Mouse (Mus musculus) CH12.LX (cell line): ENCODE results near the gene Dnm3. TPM values are rescaled to one million over a fixed set of nuclear protein-coding genes. Genes with fewer than 3 reads are reported as not detected.

Experiments used
- DNase-seq: peaks from one replicate; pipeline ENCODE4 v3.0.0-alpha.2; 2013; ENCODE audit errors: extremely low read depth
- H3K27ac ChIP-seq: 2 replicates; pipeline ENCODE4 v1.5.1; 2012; ENCODE audit warnings: low read depth, mild to moderate bottlenecking, control low read depth, moderate library complexity; ENCODE audit not compliant: insufficient read depth
- H3K27me3 ChIP-seq: replicated peaks from 2 replicates; pipeline ENCODE3; 2012; ENCODE audit warnings: inconsistent platforms
- H3K36me3 ChIP-seq, 2 experiments: replicated peaks in 1 of 2; 2 replicates each; pipeline versions ENCODE3 to v1.6.1; 2012; ENCODE audit warnings: inconsistent platforms in 1 of 2, low read length in 1 of 2, mild to moderate bottlenecking in 1 of 2, mixed read lengths in 1 of 2, moderate library complexity in 1 of 2; ENCODE audit not compliant: control insufficient read depth in 1 of 2, insufficient read depth in 1 of 2
- H3K4me1 ChIP-seq, 2 experiments: 2 replicates each; pipeline ENCODE4 v1.6.1; 2012; ENCODE audit warnings: inconsistent platforms in 1 of 2, moderate library complexity in 1 of 2; ENCODE audit not compliant: insufficient read depth in 2 of 2, control insufficient read depth in 1 of 2
- H3K4me2 ChIP-seq: 2 replicates; pipeline ENCODE4 v1.6.1; 2012; ENCODE audit warnings: low read depth, mild to moderate bottlenecking, control low read depth; ENCODE audit not compliant: poor library complexity, insufficient read depth, severe bottlenecking
- H3K4me3 ChIP-seq, 3 experiments: fragments of 150-350 bp in 1 of 3; sonication (generic) in 1 of 3; replicated peaks in 1 of 3; 2 replicates each; pipeline versions ENCODE3 to v1.5.1; 2011 to 2012; ENCODE audit warnings: low read depth in 2 of 3, low read length in 2 of 3, mild to moderate bottlenecking in 2 of 3, moderate library complexity in 2 of 3, control low read depth in 1 of 3, improper control_type of control experiment in 1 of 3, inconsistent platforms in 1 of 3, mixed read lengths in 1 of 3; ENCODE audit not compliant: poor library complexity in 1 of 3
- H3K79me2 ChIP-seq: replicated peaks from 2 replicates; pipeline ENCODE4 v1.6.1; 2012; ENCODE audit warnings: mild to moderate bottlenecking, moderate library complexity; ENCODE audit not compliant: control insufficient read depth, poor library complexity, insufficient read depth, severe bottlenecking; ENCODE audit errors: extremely low read depth
- H3K9ac ChIP-seq: 2 replicates; pipeline ENCODE4 v1.6.1; 2012; ENCODE audit warnings: low read depth, mild to moderate bottlenecking, control low read depth, moderate library complexity; ENCODE audit not compliant: insufficient read depth
- H3K9me3 ChIP-seq: replicated peaks from 2 replicates; pipeline ENCODE3; 2012; ENCODE audit warnings: low read length, inconsistent platforms, mixed read lengths
- BHLHE40 ChIP-seq: IDR thresholded peaks from 2 replicates; pipeline ENCODE4 v1.6.1; 2011; ENCODE audit warnings: mild to moderate bottlenecking, low read depth, low read length, improper control_type of control experiment
- CHD2 ChIP-seq: IDR thresholded peaks from 2 replicates; pipeline ENCODE4 v1.6.1; 2011; ENCODE audit warnings: low read length, improper control_type of control experiment
- CTCF ChIP-seq, 2 experiments: IDR thresholded peaks in 1 of 2; conservative IDR thresholded peaks in 1 of 2; 2 replicates each; pipeline ENCODE4 v1.5.1; 2011 to 2012; ENCODE audit warnings: low read depth in 2 of 2, low read length in 2 of 2, improper control_type of control experiment in 1 of 2, inconsistent platforms in 1 of 2, mild to moderate bottlenecking in 1 of 2, moderate library complexity in 1 of 2
- ELF1 ChIP-seq: IDR thresholded peaks from 2 replicates; pipeline ENCODE4 v1.6.1; 2014; ENCODE audit warnings: low read depth, mild to moderate bottlenecking, inconsistent platforms, low read length, improper control_type of control experiment
- EP300 ChIP-seq: IDR thresholded peaks from 2 replicates; pipeline ENCODE4 v1.6.1; 2011; ENCODE audit warnings: low read length, improper control_type of control experiment
- ETS1 ChIP-seq: conservative IDR thresholded peaks from 2 replicates; pipeline ENCODE4 v1.6.1; 2012; ENCODE audit warnings: low read depth, mild to moderate bottlenecking, inconsistent platforms, low read length, improper control_type of control experiment, moderate library complexity
- HCFC1 ChIP-seq: IDR thresholded peaks from 2 replicates; pipeline ENCODE4 v1.6.1; 2012; ENCODE audit warnings: low read depth, mild to moderate bottlenecking, inconsistent platforms, low read length, improper control_type of control experiment
- IRF4 ChIP-seq: IDR thresholded peaks from 2 replicates; pipeline ENCODE4 v1.6.1; 2014; ENCODE audit warnings: low read depth, mild to moderate bottlenecking, inconsistent platforms, low read length, improper control_type of control experiment
- JUND ChIP-seq: conservative IDR thresholded peaks from 2 replicates; pipeline ENCODE4 v1.6.1; 2011; ENCODE audit warnings: low read depth, low read length, improper control_type of control experiment
- KAT2A ChIP-seq: IDR thresholded peaks from 2 replicates; pipeline ENCODE4 v1.6.1; 2012; ENCODE audit warnings: low read length, improper control_type of control experiment, inconsistent platforms; ENCODE audit not compliant: insufficient replicate concordance
- MAFK ChIP-seq: IDR thresholded peaks from 2 replicates; pipeline ENCODE4 v1.6.1; 2011; ENCODE audit warnings: low read length, improper control_type of control experiment; ENCODE audit not compliant: insufficient replicate concordance
- MAX ChIP-seq: IDR thresholded peaks from 2 replicates; pipeline ENCODE4 v1.6.1; 2011; ENCODE audit warnings: low read length, improper control_type of control experiment
- MEF2A ChIP-seq: IDR thresholded peaks from 2 replicates; pipeline ENCODE4 v1.6.1; 2014; ENCODE audit warnings: low read depth, mild to moderate bottlenecking, inconsistent platforms, low read length, improper control_type of control experiment, borderline replicate concordance
- MXI1 ChIP-seq: IDR thresholded peaks from 2 replicates; pipeline ENCODE4 v1.6.1; 2011; ENCODE audit warnings: mild to moderate bottlenecking, low read depth, low read length, improper control_type of control experiment
- MYC ChIP-seq: IDR thresholded peaks from 2 replicates; pipeline ENCODE4 v1.6.1; 2011; ENCODE audit warnings: low read depth, mild to moderate bottlenecking, improper control_type of control experiment, low read length
- NELFE ChIP-seq: IDR thresholded peaks from 2 replicates; pipeline ENCODE4 v1.6.1; 2011; ENCODE audit warnings: low read depth, low read length, improper control_type of control experiment
- NRF1 ChIP-seq: IDR thresholded peaks from 2 replicates; pipeline ENCODE4 v1.6.1; 2014; ENCODE audit warnings: low read depth, mild to moderate bottlenecking, inconsistent platforms, low read length, improper control_type of control experiment, moderate library complexity
- PAX5 ChIP-seq: IDR thresholded peaks from 2 replicates; pipeline ENCODE4 v1.6.1; 2012; ENCODE audit warnings: low read length, inconsistent platforms, mixed read lengths
- POLR2AphosphoS2 ChIP-seq: IDR thresholded peaks from 2 replicates; pipeline ENCODE4 v1.6.1; 2011; ENCODE audit warnings: low read depth, low read length, improper control_type of control experiment
- RAD21 ChIP-seq: IDR thresholded peaks from 2 replicates; pipeline ENCODE4 v1.6.1; 2011; ENCODE audit warnings: low read depth, mild to moderate bottlenecking, low read length, improper control_type of control experiment, moderate library complexity
- RCOR1 ChIP-seq: conservative IDR thresholded peaks from 2 replicates; pipeline ENCODE4 v1.6.1; 2012; ENCODE audit warnings: low read depth, mild to moderate bottlenecking, inconsistent platforms, low read length, improper control_type of control experiment
- SIN3A ChIP-seq: IDR thresholded peaks from 2 replicates; pipeline ENCODE4 v1.6.1; 2012; ENCODE audit warnings: low read length, improper control_type of control experiment, inconsistent platforms
- SMC3 ChIP-seq: IDR thresholded peaks from 2 replicates; pipeline ENCODE4 v1.6.1; 2011; ENCODE audit warnings: low read depth, low read length, improper control_type of control experiment
- TCF12 ChIP-seq: IDR thresholded peaks from 2 replicates; pipeline ENCODE4 v1.6.1; 2014; ENCODE audit warnings: low read depth, mild to moderate bottlenecking, inconsistent platforms, low read length, improper control_type of control experiment
- USF1 ChIP-seq: IDR thresholded peaks from 2 replicates; pipeline ENCODE4 v1.6.1; 2014; ENCODE audit warnings: low read depth, mild to moderate bottlenecking, inconsistent platforms, low read length, improper control_type of control experiment
- USF2 ChIP-seq: conservative IDR thresholded peaks from 2 replicates; pipeline ENCODE4 v1.6.1; 2011; ENCODE audit warnings: low read depth, low read length, improper control_type of control experiment
- ZC3H11A ChIP-seq: IDR thresholded peaks from 2 replicates; pipeline ENCODE4 v1.6.1; 2012; ENCODE audit warnings: low read depth, mild to moderate bottlenecking, inconsistent platforms, low read length, improper control_type of control experiment
- ZKSCAN1 ChIP-seq: IDR thresholded peaks from 2 replicates; pipeline ENCODE4 v1.6.1; 2012; ENCODE audit warnings: low read depth, inconsistent platforms, low read length, improper control_type of control experiment, borderline replicate concordance
- ZMIZ1 ChIP-seq: IDR thresholded peaks from 2 replicates; pipeline ENCODE4 v1.6.1; 2012; ENCODE audit warnings: low read depth, mild to moderate bottlenecking, inconsistent platforms, low read length, improper control_type of control experiment
- ZNF384 ChIP-seq: IDR thresholded peaks from 2 replicates; pipeline ENCODE4 v1.6.1; 2012; ENCODE audit warnings: low read depth, low read length, improper control_type of control experiment, inconsistent platforms
- dilution Hi-C: fragments of 300-500 bp; cut with MboI; formaldehyde crosslinking; loops from 2 replicates; pipeline ENCODE4 v1.14.3; 2020; ENCODE audit warnings: low sequenced_read_pairs; ENCODE audit not compliant: extremely low pct_unique_long_range_greater_than_20kb, extremely low pct_ligation_motif_present
- in situ Hi-C: fragments of 300-500 bp; cut with MboI; formaldehyde crosslinking; loops from 3 replicates; pipeline ENCODE4 v1.14.3; 2019; ENCODE audit warnings: low sequenced_read_pairs, low pct_ligation_motif_present, low pct_unique_long_range_greater_than_20kb, mixed read lengths
- polyA plus RNA-seq: library from polyadenylated mRNA; unstranded; fragments of >175 nt; gene quantifications from 2 replicates; pipeline ENCODE4 v1.2.1, GENCODE M21; 2012; ENCODE audit warnings: low read depth; ENCODE audit not compliant: insufficient read length
- total RNA-seq, 2 experiments: library from RNA; depleted of rRNA; stranded (reverse); fragments of 300-350 nt in 1 of 2; fragments of >200 nt in 1 of 2; gene quantifications; 2 replicates each; pipeline ENCODE4 v1.2.3; 2012 to 2014

Dnm3 gene
- total and polyA plus RNA-seq, 3 experiments = 3.6 to 9.5 (median 6.9) TPM

DNA sequence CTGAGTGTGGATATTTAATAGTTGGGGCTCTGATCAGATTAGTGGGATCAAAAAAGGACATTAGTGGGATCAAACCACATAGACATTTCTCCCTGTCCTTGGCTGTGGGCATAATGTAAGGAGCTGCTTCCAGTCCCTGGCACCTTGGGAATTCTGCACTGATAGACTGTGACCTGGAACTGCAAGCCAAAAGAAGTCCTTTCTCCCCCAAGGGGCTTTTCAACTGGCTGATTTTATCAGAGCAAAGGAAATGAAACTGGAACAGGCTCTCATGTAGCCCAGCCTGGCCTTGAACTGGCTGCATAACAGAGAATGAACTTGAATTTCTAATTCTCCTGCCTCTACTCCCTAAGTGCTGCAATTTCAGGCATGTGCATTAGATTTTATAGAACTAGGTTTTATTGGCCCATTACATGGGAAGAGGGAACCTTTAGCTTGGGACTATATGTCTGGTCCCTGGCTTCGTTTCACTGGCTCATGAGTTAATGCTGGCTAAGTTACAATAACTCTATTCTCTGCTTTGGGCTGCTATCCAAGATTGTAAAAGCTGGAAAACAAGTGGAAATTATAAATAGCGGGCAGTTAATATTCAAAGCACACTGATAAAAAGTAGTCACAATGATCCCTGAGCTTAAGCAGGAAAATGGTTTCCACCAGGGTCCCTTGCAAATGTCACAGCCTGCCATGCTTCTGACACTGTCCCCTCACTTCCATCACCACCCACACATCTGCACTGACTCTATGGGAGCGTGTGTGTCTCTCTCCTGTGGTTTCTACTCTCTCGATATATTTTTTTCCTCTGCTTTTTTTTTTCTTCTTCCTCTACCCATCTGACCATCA is 183.9 kb downstream of the Dnm3 start:
- Histone ChIP-seq H3K4me1 (peaks cover 6 to 39% of the 10 kb centered on the region in 2 experiments), H3K27ac (no peak overlapping the region), H3K4me2 (no peak overlapping the region), H3K79me2 (no peaks in the 10 kb centered on the region), H3K4me3 (no peak overlapping the region), H3K27me3 (no peaks in the 10 kb centered on the region), H3K9me3 (no peaks in the 10 kb centered on the region), H3K36me3 (no peaks in the 10 kb centered on the region), H3K9ac (no peak overlapping the region)
- dilution Hi-C loops (no loop called here), in situ Hi-C loops (no loop called here)
- no peak for DNase-seq
- TF ChIP-seq ZMIZ1 (0 out of 2 replicates have a peak, but pooled peaks have one; percentile 28), MEF2A (0 out of 2 replicates have a peak, but pooled peaks have one; percentile 26), IRF4 (peak; percentile 28; the same call in 1 of the 2 replicates), CHD2 (no peak), SIN3A (0 out of 2 replicates have a peak, but pooled peaks have one; percentile 22)

DNA sequence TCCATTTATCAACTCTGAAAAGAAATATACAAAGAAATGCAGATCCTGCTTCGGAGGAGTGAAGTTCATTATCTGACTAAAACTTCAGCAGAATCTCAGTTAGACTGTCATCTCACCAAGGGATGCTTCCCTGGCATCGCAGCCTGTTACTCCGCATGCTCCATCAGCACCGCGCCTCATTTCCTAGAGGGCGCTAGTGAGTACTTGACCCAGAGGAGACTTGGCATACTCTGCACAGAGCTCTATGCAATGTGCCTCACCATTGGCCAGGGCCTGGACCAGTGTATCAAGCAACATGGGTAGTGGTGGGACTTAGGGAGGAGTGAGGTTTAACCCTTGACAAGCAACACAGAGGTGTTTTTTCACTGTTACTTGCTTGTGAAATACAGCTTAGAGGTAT is 190.9 kb downstream of the Dnm3 start:
- no peak overlapping the region for H3K4me3 ChIP-seq
- DNase-seq = peak; percentile 29
- dilution Hi-C loops (no loop called here), in situ Hi-C loops (no loop called here)
- H3K9me3 ChIP-seq = no peaks in the 10 kb centered on the region
- no peaks in the 10 kb centered on the region for H3K27me3 ChIP-seq
- no peaks in the 10 kb centered on the region for H3K79me2 ChIP-seq
- TF ChIP-seq ZKSCAN1 (no peak), SMC3 (peak; percentile 69), MAX (0 out of 2 replicates have a peak, but pooled peaks have one; percentile 24), MEF2A (no peak), BHLHE40 (no peak; the same call in 1 of the 2 replicates), MYC (peak; percentile 73; the same call in 1 of the 2 replicates), IRF4 (no peak), RCOR1 (no peak), KAT2A (no peak), RAD21 (peak; percentile 38), ETS1 (no peak), ZNF384 (no peak), MXI1 (no peak), ZC3H11A (no peak), HCFC1 (no peak), SIN3A (no peak), POLR2AphosphoS2 (no peak), CTCF (conservative IDR thresholded peaks at IDR 0.05 in 1 of 2, IDR thresholded peaks at IDR 0.05 in 1 of 2; ENCODE audit: low read depth in 2 of 2, low read length in 2 of 2) (peak; percentile 13 to 65; a peak in 2 of 4 replicates), CHD2 (no peak), NELFE (no peak), JUND (no peak), TCF12 (no peak), ELF1 (no peak), USF1 (no peak), PAX5 (no peak), MAFK (no peak), NRF1 (no peak), EP300 (no peak), USF2 (no peak)
- no peak overlapping the region for H3K27ac ChIP-seq
- H3K4me1 ChIP-seq = peaks cover 2 to 10% of the 10 kb centered on the region in 2 experiments; a peak in 3 of 4 replicates
- no peak overlapping the region for H3K9ac ChIP-seq
- H3K36me3 ChIP-seq = no peaks in the 10 kb centered on the region
- no peak overlapping the region for H3K4me2 ChIP-seq
